Mouse (Mus musculus): ENCODE measurements around the gene Pfn4. TPM values are rescaled to one million over a fixed set of nuclear protein-coding genes. Genes with fewer than 3 reads are reported as not detected.
A peak's percentile ranks its signal among the peaks of the same experiment; 100 is the strongest.
"Not testable (repeated sequence)": the region's sequence is repeated elsewhere in the genome, so short reads cannot be mapped to it uniquely, and the experiment has no call there.

Gene Pfn4
- polyA plus RNA-seq (2016; fragmentation: Nextera tagmentation; extraction: Ambion mirVana) = 5.8 and 7.4 TPM in 2 replicates

DNA sequence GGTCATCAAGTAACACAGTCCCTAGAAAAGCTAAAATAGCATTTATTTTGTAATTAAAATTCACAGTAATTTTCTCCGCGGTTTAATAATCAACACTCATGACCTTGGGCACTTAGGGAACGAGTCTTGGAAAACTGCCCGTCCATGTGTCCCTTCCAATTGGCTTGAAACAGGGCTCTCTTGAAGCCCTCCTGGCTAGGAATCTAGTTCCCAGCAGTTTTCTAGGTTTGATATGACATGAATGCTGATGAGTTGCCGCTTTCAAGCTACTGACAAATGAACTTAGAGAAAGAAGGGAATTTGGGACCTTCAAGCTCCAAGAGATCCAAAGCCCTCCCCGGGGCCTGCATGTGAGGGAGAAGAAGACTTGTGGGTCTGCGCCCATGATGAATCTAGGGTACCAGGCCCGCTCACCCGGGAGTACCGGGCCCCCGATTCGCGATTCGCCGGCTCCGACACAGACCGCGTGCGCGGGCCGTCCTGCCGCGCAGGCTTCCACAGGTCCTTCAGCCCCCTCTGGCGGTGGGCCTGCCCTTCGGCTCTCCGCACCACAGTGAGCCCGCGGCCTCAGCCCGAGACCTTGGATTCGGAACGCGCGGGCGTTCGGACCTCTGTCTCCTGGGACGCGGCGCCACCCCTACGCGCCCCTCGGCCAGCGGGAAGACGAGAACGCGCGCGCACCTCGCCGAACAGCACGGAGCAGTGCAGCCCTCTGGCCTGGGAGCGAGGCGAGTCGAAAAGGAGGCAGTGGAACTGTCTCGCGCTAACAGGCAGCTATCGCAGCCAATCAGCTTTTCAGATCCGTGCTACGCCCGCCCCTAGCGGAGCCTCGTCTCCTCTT, at the start of gene Pfn4, which contains the start of gene Fam228b:
Gene Pfn4, plus strand, starts transcription at position 531 of the 841 bp plus-strand sequence.
Gene Fam228b, minus strand, starts transcription at position 776 of the 841 bp plus-strand sequence.
- H3K27ac ChIP-seq = peak within 1 kb of the TSS; percentile 94
- H3K4me2 ChIP-seq (replicated peaks) = peak within 1 kb of the TSS; percentile 66
- H3K4me3 ChIP-seq = peak within 1 kb of the TSS; percentile 68
- 3% methylated on average over 60 of the region's 61 CpGs for WGBS
- peaks cover 3% of the 10 kb centered on the region for H3K4me1 ChIP-seq
- H3K36me3 ChIP-seq = no peaks in the 10 kb centered on the region
- no peaks in the 10 kb centered on the region for H3K9me3 ChIP-seq (replicated peaks)
- peak within 1 kb of the TSS; percentile 78 for H3K9ac ChIP-seq
- H3K27me3 ChIP-seq = no peaks in the 10 kb centered on the region
- ATAC-seq (ENCODE audit: low FRiP score) = peak; percentile 100

- Histone ChIP-seq H3K9me3 (replicated peaks) (no peaks in the 10 kb centered on the region), H3K36me3 (no peaks in the 10 kb centered on the region), H3K27ac (no peak overlapping the region), H3K4me3 (no peak overlapping the region), H3K9ac (no peak overlapping the region), H3K4me2 (replicated peaks) (no peak overlapping the region), H3K4me1 (0 out of 2 replicates have a peak, but pooled peaks cover 3% of the 10 kb centered on the region), H3K27me3 (no peaks in the 10 kb centered on the region)
- no peak for ATAC-seq (ENCODE audit: low FRiP score)
- 89% methylated on average over 13 of the region's 13 CpGs for WGBS
Observed at GRCm38 (mm10) chr12:4719066-4719761, 49.6 kb upstream of the Pfn4 start.

DNA sequence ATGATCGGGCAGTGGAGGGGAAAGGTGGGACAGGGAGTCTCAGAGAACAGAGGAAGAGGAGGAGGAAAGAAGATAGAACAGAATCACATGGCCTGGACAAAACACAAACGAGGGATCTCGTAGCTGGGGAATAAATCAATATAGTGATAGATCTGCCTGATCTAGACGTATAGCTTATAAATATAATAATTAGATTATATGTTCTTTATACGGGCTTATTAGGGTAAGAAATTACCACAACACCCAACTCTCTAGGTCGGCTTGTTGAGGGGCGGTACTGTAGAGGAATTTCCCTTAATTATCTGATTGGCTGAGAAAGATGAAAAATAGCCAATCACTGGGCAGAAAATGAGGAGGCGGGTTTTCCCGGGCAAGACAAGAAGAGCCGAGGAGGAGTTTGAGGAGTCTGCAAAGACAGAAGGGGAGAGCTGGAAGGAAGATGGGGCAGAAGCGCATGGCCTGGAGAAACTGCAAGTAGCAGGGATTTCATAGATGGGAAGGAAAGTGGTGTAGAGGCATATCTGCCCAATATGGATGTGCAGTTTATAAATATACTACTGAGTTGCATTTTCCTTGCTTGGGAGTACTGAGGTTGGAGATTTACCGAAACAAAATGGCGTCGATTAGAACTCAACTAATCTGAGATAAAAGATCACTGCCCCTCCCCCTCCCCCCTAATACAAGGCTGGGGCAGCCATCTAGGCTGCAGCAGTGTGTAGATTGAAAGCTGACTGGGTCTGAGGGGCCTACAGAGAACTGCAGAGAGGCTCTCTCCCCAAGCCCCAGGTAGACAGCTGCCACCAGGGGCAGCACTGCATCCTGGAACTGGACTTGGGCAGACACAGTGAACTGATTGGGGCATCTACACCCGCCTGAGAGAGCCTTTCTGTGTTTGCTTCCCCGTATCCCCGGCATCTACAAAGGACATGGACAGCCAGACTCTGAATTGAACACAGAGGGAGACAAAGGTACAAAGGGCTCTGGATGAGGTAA, 48.8 kb upstream of the Pfn4 start:
- Histone ChIP-seq H3K4me3 (no peak overlapping the region), H3K9ac (no peak overlapping the region), H3K27me3 (no peaks in the 10 kb centered on the region), H3K4me1 (0 out of 2 replicates have a peak, but pooled peaks cover 3% of the 10 kb centered on the region), H3K9me3 (replicated peaks) (no peaks in the 10 kb centered on the region), H3K36me3 (no peaks in the 10 kb centered on the region), H3K27ac (no peak overlapping the region), H3K4me2 (replicated peaks) (no peak overlapping the region)
- no peak for ATAC-seq (ENCODE audit: low FRiP score)
- 75% methylated on average over 17 of the region's 17 CpGs for WGBS

DNA sequence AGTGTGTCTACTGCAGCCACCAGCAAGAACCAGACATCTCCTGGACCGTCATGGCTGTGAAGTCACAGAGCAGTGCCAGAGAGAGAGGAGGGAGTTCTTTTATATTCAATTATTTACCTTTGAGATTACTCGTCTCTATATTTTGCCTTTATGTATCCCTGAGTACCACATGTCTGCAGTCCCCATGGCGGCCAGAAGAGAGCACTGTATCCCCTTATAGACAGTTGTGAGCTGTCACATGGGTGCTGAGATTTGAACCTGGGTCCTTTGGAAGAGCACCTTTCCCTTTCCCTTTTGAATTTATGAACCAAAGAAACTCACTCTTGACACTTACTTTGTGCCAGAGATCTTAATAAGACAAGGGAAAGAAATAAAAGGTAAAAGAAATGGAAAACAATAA, 39.7 kb upstream of the Pfn4 start:
- no peak overlapping the region for H3K4me3 ChIP-seq
- no peaks in the 10 kb centered on the region for H3K27me3 ChIP-seq
- H3K9ac ChIP-seq = no peak overlapping the region
- ATAC-seq (ENCODE audit: low FRiP score) = no peak
- no peak overlapping the region for H3K4me2 ChIP-seq (replicated peaks)
- no peaks in the 10 kb centered on the region for H3K9me3 ChIP-seq (replicated peaks)
- WGBS = 85% methylated on average over 3 of the region's 3 CpGs
- H3K27ac ChIP-seq = no peak overlapping the region
- H3K36me3 ChIP-seq = no peaks in the 10 kb centered on the region
- no peaks in the 10 kb centered on the region for H3K4me1 ChIP-seq

DNA sequence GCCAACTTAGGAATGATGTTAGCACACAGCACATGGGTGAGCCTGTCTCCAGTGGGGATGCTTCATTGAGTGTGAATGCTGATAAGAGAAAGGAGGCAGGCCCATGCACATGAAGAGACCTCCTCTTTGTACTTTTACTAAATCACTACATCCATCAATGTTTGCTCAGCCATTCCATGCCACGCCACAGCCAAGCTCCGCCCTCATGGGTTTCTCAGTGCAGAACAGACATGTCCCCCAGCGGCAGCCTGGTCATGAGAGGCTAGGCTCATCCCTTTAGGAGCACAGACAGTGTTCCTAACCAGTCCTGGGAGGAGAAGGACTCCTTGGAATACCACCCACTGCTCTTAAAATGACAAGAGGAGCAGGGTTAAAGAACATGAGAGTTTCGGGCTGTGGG, 37.2 kb upstream of the Pfn4 start:
- 69% methylated on average over 4 of the region's 4 CpGs for WGBS

GRCm38 (mm10) chr12:4732332-4732731, 36.5 kb upstream of the Pfn4 start:
- no peaks in the 10 kb centered on the region for H3K9me3 ChIP-seq (replicated peaks)
- no peak for ATAC-seq (ENCODE audit: low FRiP score)
- WGBS = 70% methylated on average over 4 of the region's 4 CpGs
- H3K27ac ChIP-seq = no peak overlapping the region
- H3K27me3 ChIP-seq = no peaks in the 10 kb centered on the region
- H3K9ac ChIP-seq = no peak overlapping the region
- no peak overlapping the region for H3K4me3 ChIP-seq
- no peaks in the 10 kb centered on the region for H3K4me1 ChIP-seq
- H3K4me2 ChIP-seq (replicated peaks) = no peak overlapping the region
- H3K36me3 ChIP-seq = no peaks in the 10 kb centered on the region

More for the DNA sequence above, 37.2 kb upstream of the Pfn4 start:
- no peak overlapping the region for H3K4me3 ChIP-seq
- H3K27ac ChIP-seq = no peak overlapping the region
- H3K4me1 ChIP-seq = no peaks in the 10 kb centered on the region
- no peaks in the 10 kb centered on the region for H3K27me3 ChIP-seq
- no peak overlapping the region for H3K9ac ChIP-seq
- H3K36me3 ChIP-seq = no peaks in the 10 kb centered on the region
- H3K9me3 ChIP-seq (replicated peaks) = no peaks in the 10 kb centered on the region
- no peak for ATAC-seq (ENCODE audit: low FRiP score)
- H3K4me2 ChIP-seq (replicated peaks) = no peak overlapping the region

GRCm38 (mm10) chr12:4738031-4738576, 30.7 kb upstream of the Pfn4 start, which contains the start of gene Fam228a:
Gene Fam228a (minus strand): TSS chr12:4738430.
- Histone ChIP-seq H3K27me3 (no peaks in the 10 kb centered on the region), H3K4me3 (no peak within 1 kb of the TSS), H3K9me3 (replicated peaks) (no peaks in the 10 kb centered on the region), H3K9ac (no peak within 1 kb of the TSS), H3K4me1 (no peaks in the 10 kb centered on the region), H3K4me2 (replicated peaks) (no peak within 1 kb of the TSS), H3K36me3 (no peaks in the 10 kb centered on the region), H3K27ac (no peak within 1 kb of the TSS)
- WGBS = 86% methylated on average over 18 of the region's 18 CpGs
- no peak for ATAC-seq (ENCODE audit: low FRiP score)

DNA sequence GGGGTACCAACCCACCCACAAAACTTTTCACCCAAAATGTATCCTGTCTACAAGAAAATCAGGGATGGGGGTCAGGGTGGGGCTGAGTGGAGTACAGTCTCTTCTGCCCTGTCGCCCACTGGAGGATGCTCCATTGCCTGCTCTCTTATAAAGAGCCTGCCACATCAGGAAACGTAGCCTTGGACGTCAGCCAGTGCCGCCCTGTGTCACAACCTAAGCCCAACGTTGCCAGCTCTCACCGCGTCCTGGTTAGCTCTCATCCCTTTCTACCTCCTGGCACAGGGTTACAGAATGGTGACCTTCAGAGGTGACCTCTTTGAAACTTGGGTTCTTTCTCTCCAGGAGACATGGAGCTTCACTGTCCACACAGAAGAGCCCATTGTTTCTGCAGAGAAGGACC, 28.0 kb upstream of the Pfn4 start:
- 78% methylated on average over 7 of the region's 7 CpGs for WGBS
- no peaks in the 10 kb centered on the region for H3K36me3 ChIP-seq
- H3K4me3 ChIP-seq = no peak overlapping the region
- no peak overlapping the region for H3K4me2 ChIP-seq (replicated peaks)
- no peaks in the 10 kb centered on the region for H3K9me3 ChIP-seq (replicated peaks)
- no peaks in the 10 kb centered on the region for H3K27me3 ChIP-seq
- no peak overlapping the region for H3K9ac ChIP-seq
- H3K27ac ChIP-seq = no peak overlapping the region
- H3K4me1 ChIP-seq = no peaks in the 10 kb centered on the region
- ATAC-seq (ENCODE audit: low FRiP score) = no peak

DNA sequence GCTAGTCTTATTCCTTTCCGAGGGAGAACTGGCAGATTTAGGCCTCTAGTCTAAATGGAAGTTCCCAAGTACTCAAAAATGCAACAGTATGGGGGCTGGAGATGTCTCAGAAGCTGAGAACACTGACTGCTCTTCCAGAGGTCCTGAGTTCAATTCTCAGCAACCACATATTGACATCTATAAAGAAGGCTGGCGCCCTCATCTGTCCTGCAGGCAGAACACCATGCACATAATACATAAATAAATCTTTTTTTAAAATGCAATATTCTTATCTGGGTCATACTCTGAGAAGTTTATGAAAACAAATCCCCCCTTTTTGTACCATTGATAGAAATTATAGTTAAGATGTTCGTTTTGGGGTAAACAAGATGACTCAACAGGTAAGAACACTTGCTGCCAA, 26.6 kb upstream of the Pfn4 start:
- Histone ChIP-seq H3K36me3 (no peaks in the 10 kb centered on the region), H3K9me3 (replicated peaks) (no peaks in the 10 kb centered on the region), H3K27me3 (no peaks in the 10 kb centered on the region), H3K9ac (no peak overlapping the region), H3K4me2 (replicated peaks) (no peak overlapping the region), H3K27ac (no peak overlapping the region), H3K4me3 (no peak overlapping the region), H3K4me1 (no peaks in the 10 kb centered on the region)
- 86% methylated on average over 3 of the region's 3 CpGs for WGBS
- ATAC-seq (ENCODE audit: low FRiP score) = no peak

DNA sequence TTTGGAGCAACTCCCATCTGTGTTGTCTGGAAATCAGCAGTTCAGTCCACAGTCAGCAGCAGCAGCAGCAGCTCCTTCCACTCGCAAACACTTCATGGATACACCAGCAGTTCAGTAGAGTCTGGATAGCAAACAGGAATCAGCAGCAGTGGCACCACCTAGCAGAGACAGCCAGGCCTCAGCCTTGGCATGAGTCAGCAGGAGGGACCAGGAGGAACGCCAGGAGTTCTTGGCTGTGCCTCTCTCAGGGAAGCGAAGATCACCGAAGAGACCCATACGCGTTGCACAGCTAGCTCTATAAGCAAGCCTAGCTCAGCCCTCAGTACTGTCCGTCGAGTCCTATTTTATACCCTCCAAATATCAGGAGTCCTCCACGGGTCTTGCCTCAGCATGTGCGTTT, 24.3 kb upstream of the Pfn4 start:
- Histone ChIP-seq H3K9ac (no peak overlapping the region), H3K4me2 (replicated peaks) (no peak overlapping the region), H3K27ac (no peak overlapping the region), H3K27me3 (no peaks in the 10 kb centered on the region), H3K4me3 (no peak overlapping the region), H3K4me1 (no peaks in the 10 kb centered on the region), H3K9me3 (replicated peaks) (no peaks in the 10 kb centered on the region), H3K36me3 (no peaks in the 10 kb centered on the region)
- 90% methylated on average over 10 of the region's 10 CpGs for WGBS
- no peak for ATAC-seq (ENCODE audit: low FRiP score)

DNA sequence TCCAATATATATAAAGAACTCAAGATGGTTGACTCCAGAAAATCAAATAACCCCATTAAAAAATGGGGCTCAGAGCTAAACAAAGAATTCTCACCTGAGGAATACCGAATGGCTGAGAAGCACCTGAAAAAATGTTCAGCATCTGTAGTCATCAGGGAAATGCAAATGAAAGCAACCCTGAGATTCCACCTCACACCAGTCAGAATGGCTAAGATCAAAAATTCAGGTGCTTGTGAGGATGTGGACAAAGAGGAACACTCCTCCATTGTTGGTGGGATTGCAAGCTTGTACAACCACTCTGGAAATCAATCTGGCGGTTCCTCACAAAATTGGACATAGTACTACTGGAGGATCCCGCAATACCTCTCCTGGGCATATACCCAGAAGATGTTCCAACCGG, 14.4 kb upstream of the Pfn4 start:
- not testable (repeated sequence) for H3K36me3 ChIP-seq; H3K27me3 ChIP-seq; ATAC-seq (ENCODE audit: low FRiP score); H3K4me2 ChIP-seq (replicated peaks); H3K4me1 ChIP-seq; H3K27ac ChIP-seq; H3K9me3 ChIP-seq (replicated peaks); H3K9ac ChIP-seq; H3K4me3 ChIP-seq
- 91% methylated on average over 4 of the region's 4 CpGs for WGBS

All from hindbrain, embryonic 12.5 days (tissue).